Mouse (Mus musculus) embryonic facial prominence, embryonic 11.5 days (tissue): ENCODE results near the gene Ap1s2. TPM values are rescaled to one million over a fixed set of nuclear protein-coding genes. Genes with fewer than 3 reads are reported as not detected.

Experiments
- ATAC-seq: fragments of 200-750 bp; cut with Nextera tagmentation; replicated peaks from 2 replicates; pipeline ENCODE4 v1.8.0; 2017; ENCODE audit warnings: low read depth; ENCODE audit not compliant: insufficient number of reproducible peaks, low FRiP score, low TSS enrichment
- DNase-seq: peaks from one replicate; pipeline ENCODE4 v3.0.0-alpha.2; 2015; ENCODE audit warnings: low spot score
- H3K27ac ChIP-seq: fragments of 300-500 bp; sonication (generic); replicated peaks from 2 replicates; pipeline ENCODE4 v1.5.1; 2014; ENCODE audit warnings: mild to moderate bottlenecking, low read depth, low read length, control low read depth
- H3K27me3 ChIP-seq: fragments of 300-500 bp; sonication (generic); 2 replicates; pipeline ENCODE4 v1.6.1; 2014; ENCODE audit warnings: mild to moderate bottlenecking, low read length, moderate library complexity, mixed read lengths; ENCODE audit not compliant: control insufficient read depth, insufficient read depth
- H3K36me3 ChIP-seq: fragments of 300-500 bp; sonication (generic); replicated peaks from 2 replicates; pipeline ENCODE4 v1.6.1; 2014; ENCODE audit warnings: low read depth, mild to moderate bottlenecking, low read length, moderate library complexity, mixed read lengths; ENCODE audit not compliant: control insufficient read depth, insufficient read depth
- H3K4me1 ChIP-seq: fragments of 300-500 bp; sonication (generic); 2 replicates; pipeline ENCODE4 v1.6.1; 2014; ENCODE audit warnings: low read length, mixed read lengths; ENCODE audit not compliant: control insufficient read depth, insufficient read depth
- H3K4me2 ChIP-seq: fragments of 300-500 bp; sonication (generic); 2 replicates; pipeline ENCODE4 v1.6.1; 2014; ENCODE audit warnings: low read depth, mild to moderate bottlenecking, control low read depth, low read length, moderate library complexity
- H3K4me3 ChIP-seq: fragments of 300-500 bp; sonication (generic); 2 replicates; pipeline ENCODE4 v1.5.1; 2014; ENCODE audit warnings: low read depth, low read length, control low read depth
- H3K9ac ChIP-seq: fragments of 300-500 bp; sonication (generic); replicated peaks from 2 replicates; pipeline ENCODE4 v1.6.1; 2014; ENCODE audit warnings: mild to moderate bottlenecking, control low read depth, low read length
- H3K9me3 ChIP-seq: fragments of 300-500 bp; sonication (generic); replicated peaks from 2 replicates; pipeline ENCODE4 v1.6.1; 2016; ENCODE audit warnings: mild to moderate bottlenecking, low read length, inconsistent platforms, mixed read lengths; ENCODE audit not compliant: control insufficient read depth
- WGBS: fragments of 180-500 bp; shearing (Covaris S2); extraction: QIAGEN DNeasy Blood & Tissue Kit; methylation state at CpG from one replicate; pipeline ENCODE4 v1.1.7; 2014; 5-methylcytosine and 5-hydroxymethylcytosine counted together
- polyA plus RNA-seq: library from polyadenylated mRNA; unstranded; fragments of >200 nt; fragmentation: Nextera tagmentation; extraction: Ambion mirVana; gene quantifications from 2 replicates; pipeline ENCODE4 v1.2.1, GENCODE M21; 2014

The Ap1s2 gene
- polyA plus RNA-seq, result 28.9 and 32.1 TPM in 2 replicates

DNA sequence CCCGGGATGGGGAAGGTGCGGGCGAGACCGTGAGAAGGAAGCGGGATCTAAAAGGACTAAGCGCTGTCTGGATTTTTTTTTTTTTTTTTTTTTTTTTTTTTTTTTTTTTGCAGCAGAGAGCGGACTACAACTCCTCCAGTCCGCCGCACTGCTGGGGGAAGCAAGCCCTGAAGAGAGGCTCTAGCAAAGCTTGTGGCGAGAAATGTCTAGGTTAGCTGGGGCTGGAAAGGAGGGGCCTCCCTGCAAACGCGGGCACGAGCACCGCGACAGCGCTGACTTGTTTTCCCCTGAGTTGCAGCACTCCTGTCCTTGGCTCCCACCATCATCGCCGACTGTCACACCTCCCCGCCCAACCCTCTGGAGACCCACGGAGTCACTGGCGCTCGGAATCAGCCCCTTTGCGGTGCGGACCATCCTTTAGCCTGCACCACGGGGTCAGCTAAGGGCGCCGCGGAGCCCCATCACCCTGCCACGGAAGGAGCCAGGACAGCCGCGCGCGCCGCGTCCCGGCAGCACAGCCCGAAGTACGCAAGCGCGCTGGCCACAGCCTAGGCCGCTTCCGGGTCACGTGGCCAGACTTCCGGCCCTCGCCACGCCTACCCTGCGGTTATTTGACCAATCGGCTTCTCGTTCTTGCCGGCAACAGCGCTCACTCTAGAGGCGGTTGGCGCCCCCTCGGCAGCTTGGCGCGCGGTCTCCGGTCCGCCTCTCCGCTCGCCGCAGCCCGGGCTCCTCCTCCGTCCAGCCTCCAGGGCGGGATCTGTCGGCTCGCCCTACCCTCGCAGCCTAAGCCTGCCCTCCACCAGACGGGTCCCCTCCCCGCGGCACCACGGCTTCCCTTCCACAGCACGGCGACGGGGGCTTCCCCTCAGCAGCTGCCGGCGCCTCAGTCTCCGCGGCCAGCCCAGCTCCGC lies at the start of gene Ap1s2:
Gene Ap1s2, plus strand, starts transcription at position 681 of the 914 bp plus-strand sequence.
- peak within 1 kb of the TSS; percentile 57 for H3K4me3 ChIP-seq
- H3K27ac ChIP-seq, result peak within 1 kb of the TSS; percentile 70
- no peaks in the 10 kb centered on the region for H3K4me1 ChIP-seq
- H3K36me3 ChIP-seq, result no peaks in the 10 kb centered on the region
- ATAC-seq (peak; percentile 100), DNase-seq (peak; percentile 92)
- no peaks in the 10 kb centered on the region for H3K9me3 ChIP-seq
- peak within 1 kb of the TSS; percentile 62 for H3K9ac ChIP-seq
- WGBS, result 17% methylated on average over 62 of the region's 80 CpGs
- peak within 1 kb of the TSS; percentile 48 for H3K4me2 ChIP-seq
- no peaks in the 10 kb centered on the region for H3K27me3 ChIP-seq

- 0 out of 2 replicates have a peak, but pooled peaks cover 2% of the 10 kb centered on the region for H3K27me3 ChIP-seq
- H3K36me3 ChIP-seq, result no peaks in the 10 kb centered on the region
- no peak overlapping the region for H3K9ac ChIP-seq
- no peak for DNase-seq
- WGBS, result 64% methylated on average over 5 of the region's 5 CpGs
- H3K4me1 ChIP-seq, result no peaks in the 10 kb centered on the region
- H3K4me3 ChIP-seq, result no peak overlapping the region
- H3K9me3 ChIP-seq, result no peaks in the 10 kb centered on the region
- no peak for ATAC-seq
- H3K4me2 ChIP-seq, result no peak overlapping the region
- H3K27ac ChIP-seq, result no peak overlapping the region
Measured at GRCm38 (mm10) chrX:163867711-163868379, 41.0 kb upstream of the Ap1s2 start.

- H3K9me3 ChIP-seq, result no peaks in the 10 kb centered on the region
- 76% methylated on average over 11 of the region's 11 CpGs for WGBS
- 0 out of 2 replicates have a peak, but pooled peaks cover 2% of the 10 kb centered on the region for H3K27me3 ChIP-seq
- H3K4me1 ChIP-seq, result no peaks in the 10 kb centered on the region
- DNase-seq (no peak), ATAC-seq (no peak)
- H3K27ac ChIP-seq, result no peak overlapping the region
- no peak overlapping the region for H3K9ac ChIP-seq
- no peak overlapping the region for H3K4me3 ChIP-seq
- H3K4me2 ChIP-seq, result no peak overlapping the region
- no peaks in the 10 kb centered on the region for H3K36me3 ChIP-seq
Measured at GRCm38 (mm10) chrX:163868659-163869278, 40.0 kb upstream of the Ap1s2 start.

DNA sequence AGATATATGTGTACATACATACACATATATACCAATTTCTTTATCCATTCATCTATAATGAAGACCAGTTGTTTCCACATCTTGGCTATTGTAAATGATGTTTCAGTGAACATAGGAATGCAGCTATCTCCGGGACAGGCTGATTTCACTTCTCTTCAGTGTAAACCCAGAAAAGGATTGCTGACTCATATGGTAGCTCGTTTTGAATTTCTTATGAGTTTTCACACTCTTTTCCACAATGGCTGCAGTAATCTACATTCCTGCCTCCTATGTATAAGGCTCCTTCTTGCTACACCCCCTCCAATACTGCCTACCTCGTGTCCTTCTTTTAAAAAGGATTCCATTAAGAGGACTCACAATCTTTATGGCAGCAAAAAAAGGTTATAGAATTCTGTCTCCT lies 32.9 kb upstream of the Ap1s2 start:
- WGBS, result 86% methylated on average over 3 of the region's 3 CpGs
- no peak for DNase-seq
- H3K27me3 ChIP-seq, result no peaks in the 10 kb centered on the region
- H3K9me3 ChIP-seq, result no peaks in the 10 kb centered on the region
- H3K9ac ChIP-seq, result no peak overlapping the region
- no peak overlapping the region for H3K4me3 ChIP-seq
- H3K36me3 ChIP-seq, result no peaks in the 10 kb centered on the region
- ATAC-seq, result no peak
- no peaks in the 10 kb centered on the region for H3K4me1 ChIP-seq
- no peak overlapping the region for H3K27ac ChIP-seq
- H3K4me2 ChIP-seq, result no peak overlapping the region

- Histone ChIP-seq H3K4me2 (no peak overlapping the region), H3K27me3 (no peaks in the 10 kb centered on the region), H3K9me3 (no peaks in the 10 kb centered on the region), H3K4me1 (no peaks in the 10 kb centered on the region), H3K9ac (no peak overlapping the region), H3K27ac (no peak overlapping the region), H3K36me3 (no peaks in the 10 kb centered on the region), H3K4me3 (no peak overlapping the region)
- ATAC-seq (no peak), DNase-seq (no peak)
- WGBS, result 59% methylated on average over 4 of the region's 4 CpGs
Measured at GRCm38 (mm10) chrX:163876636-163877035, 32.2 kb upstream of the Ap1s2 start.

GRCm38 (mm10) chrX:163879039-163879438 lies 29.8 kb upstream of the Ap1s2 start:
- no peak overlapping the region for H3K27ac ChIP-seq
- H3K4me1 ChIP-seq, result no peaks in the 10 kb centered on the region
- no peaks in the 10 kb centered on the region for H3K9me3 ChIP-seq
- no peaks in the 10 kb centered on the region for H3K36me3 ChIP-seq
- no peak overlapping the region for H3K4me3 ChIP-seq
- ATAC-seq, result no peak
- no peak overlapping the region for H3K9ac ChIP-seq
- no peaks in the 10 kb centered on the region for H3K27me3 ChIP-seq
- H3K4me2 ChIP-seq, result no peak overlapping the region
- WGBS, result 69% methylated on average over 6 of the region's 6 CpGs
- DNase-seq, result peak; percentile 8

GRCm38 (mm10) chrX:163879461-163879860 lies 29.4 kb upstream of the Ap1s2 start:
- Histone ChIP-seq H3K4me2 (no peak overlapping the region), H3K27me3 (no peaks in the 10 kb centered on the region), H3K36me3 (no peaks in the 10 kb centered on the region)

More at GRCm38 (mm10) chrX:163879461-163879860, 29.4 kb upstream of the Ap1s2 start:
- H3K9ac ChIP-seq, result no peak overlapping the region
- no peak overlapping the region for H3K27ac ChIP-seq
- ATAC-seq, result no peak
- 56% methylated on average over 5 of the region's 5 CpGs for WGBS
- no peak for DNase-seq
- no peaks in the 10 kb centered on the region for H3K4me1 ChIP-seq
- no peak overlapping the region for H3K4me3 ChIP-seq
- H3K9me3 ChIP-seq, result no peaks in the 10 kb centered on the region
